Comparison of ENCODE assay signal across 10 mouse cellular contexts in the genomic region with DNA sequence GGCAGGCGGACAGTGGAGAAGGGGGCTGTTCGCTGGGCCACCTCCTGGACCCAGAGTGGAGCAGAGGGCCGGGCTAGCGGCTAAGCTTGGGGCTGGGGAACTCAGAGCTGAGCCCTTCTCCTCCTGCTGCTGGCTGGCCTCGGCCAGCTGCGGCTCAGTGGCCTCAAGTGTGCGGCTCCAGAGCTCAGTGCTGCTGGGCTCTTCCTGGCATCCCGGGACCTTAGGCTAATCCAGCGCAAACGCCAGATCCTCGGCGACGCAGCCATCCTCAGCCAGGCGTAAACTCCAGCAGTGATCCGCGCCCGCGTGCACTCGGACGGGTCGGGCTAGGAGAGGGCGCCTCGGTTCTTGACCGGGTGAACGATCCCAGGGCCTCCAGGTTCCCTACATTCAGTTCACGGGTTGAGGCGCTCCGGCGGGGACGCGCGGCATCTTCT. TPM values are rescaled to one million over a fixed set of nuclear protein-coding genes. Genes with fewer than 3 reads are reported as not detected.
DNase-seq lines count a peak whose midpoint lies in the region; ATAC-seq lines count a peak whose summit lies in the region.
"Had no signal": no experiment of that assay in that cellular context is flagged by ENCODE, and none has a peak within 500 bp of the region (broad histone marks: within the 10 kb centered on the region; RNA-seq: fewer than 3 reads in every experiment).

No protein-coding gene starts in this region.

- 1% methylated on average over 32 of the region's 32 CpGs for WGBS in kidney, embryonic 15.5 days
- 9% methylated on average over 25 of the region's 32 CpGs for WGBS in embryonic facial prominence, embryonic 14.5 days

- H3K36me3 ChIP-seq in kidney, embryonic 15.5 days = no peaks in the 10 kb centered on the region
- 0 out of 2 replicates have a peak, but pooled peaks cover 7% of the 10 kb centered on the region for H3K36me3 ChIP-seq in embryonic facial prominence, embryonic 14.5 days (ENCODE audit: control insufficient read depth, insufficient read depth, low read length)
- H3K36me3 ChIP-seq: lung, embryonic 15.5 days had no signal

- peak overlapping the region; percentile 21; the same call in 1 of the 2 replicates for H3K4me2 ChIP-seq in kidney, embryonic 15.5 days
- peak overlapping the region; percentile 54 for H3K4me2 ChIP-seq in embryonic facial prominence, embryonic 14.5 days (ENCODE audit: low read depth, low read length)

- H3K9me3 ChIP-seq in kidney, embryonic 15.5 days (replicated peaks) = no peaks in the 10 kb centered on the region
- no peaks in the 10 kb centered on the region for H3K9me3 ChIP-seq in embryonic facial prominence, embryonic 14.5 days (ENCODE audit: control insufficient read depth, low read length)
- H3K9me3 ChIP-seq: lung, embryonic 15.5 days had no signal

- H3K4me3 ChIP-seq in kidney, embryonic 15.5 days (replicated peaks) = peak overlapping the region; percentile 15; the same call in 1 of the 2 replicates
- peak overlapping the region; percentile 35 for H3K4me3 ChIP-seq in embryonic facial prominence, embryonic 14.5 days (ENCODE audit: low read depth, low read length)

- peaks cover 93% of the 10 kb centered on the region for H3K27me3 ChIP-seq in kidney, embryonic 15.5 days
- peaks cover 72% of the 10 kb centered on the region for H3K27me3 ChIP-seq in embryonic facial prominence, embryonic 14.5 days (replicated peaks; ENCODE audit: control insufficient read depth, insufficient read depth, low read length)

- ATAC-seq in kidney, embryonic 15.5 days (replicated peaks; ENCODE audit: low FRiP score) = 0 out of 2 replicates have a peak, but pooled peaks have one; percentile 46
- ATAC-seq in embryonic facial prominence, embryonic 14.5 days (ENCODE audit: low read depth) = peak; percentile 25

- DNase-seq in kidney, adult 9 months = no peak
- no peak for DNase-seq in embryonic facial prominence, embryonic 14.5 days (ENCODE audit: low spot score)
- peak; percentile 27 for DNase-seq in kidney, postnatal 10 days
- peak; percentile 57 for DNase-seq in retina, embryonic 14.5 days (ENCODE audit: low spot score)
- no peak for DNase-seq in layer of hippocampus, postnatal 25 days (ENCODE audit: extremely low spot score in 1 of 2, low spot score in 1 of 2)
- no peak for DNase-seq in left cerebral cortex, adult 9 months (ENCODE audit: low spot score in 2 of 2)
- no peak for DNase-seq in heart, adult 18-20 months
- DNase-seq: cerebellum, adult 11-12 months had no signal

- H3K27ac ChIP-seq in kidney, embryonic 15.5 days = no peak overlapping the region
- H3K27ac ChIP-seq in embryonic facial prominence, embryonic 14.5 days (replicated peaks; ENCODE audit: low read depth, low read length) = peak overlapping the region; percentile 61
- H3K27ac ChIP-seq: lung, embryonic 15.5 days had no signal

- H3K4me1 ChIP-seq in kidney, embryonic 15.5 days = peaks cover 41% of the 10 kb centered on the region
- H3K4me1 ChIP-seq in embryonic facial prominence, embryonic 14.5 days (ENCODE audit: control insufficient read depth, insufficient read depth, low read length) = 0 out of 2 replicates have a peak, but pooled peaks cover 3% of the 10 kb centered on the region

- H3K9ac ChIP-seq in kidney, embryonic 15.5 days = no peak overlapping the region
- peak overlapping the region; percentile 68 for H3K9ac ChIP-seq in embryonic facial prominence, embryonic 14.5 days (ENCODE audit: low read depth, low read length)
- H3K9ac ChIP-seq: lung, embryonic 15.5 days had no signal

RNA-seq across cellular contexts. Expression of gene Pitx1, which starts 10.7 kb away (rescaled TPM):
- polyA plus RNA-seq in kidney, embryonic 15.5 days (2015; fragmentation: Nextera tagmentation; extraction: Ambion mirVana) = 2.0 and 3.6 TPM in 2 replicates
- polyA plus RNA-seq in embryonic facial prominence, embryonic 14.5 days (2014; fragmentation: Nextera tagmentation; extraction: Ambion mirVana) = 39.7 and 44.9 TPM in 2 replicates
- total RNA-seq in layer of hippocampus, postnatal 25 days (2021) = not detected
- not detected for total RNA-seq in heart, adult 18-20 months (2021)

RNA-seq across cellular contexts. Expression of gene Catsper3, which starts 40.9 kb away (rescaled TPM):
- not detected in 2 replicates for polyA plus RNA-seq in kidney, embryonic 15.5 days (2015; fragmentation: Nextera tagmentation; extraction: Ambion mirVana)
- not detected in 2 replicates for polyA plus RNA-seq in embryonic facial prominence, embryonic 14.5 days (2014; fragmentation: Nextera tagmentation; extraction: Ambion mirVana)
- under 1 TPM in 1 of 2 experiments, not detected in 1; 0.34 TPM for total RNA-seq in layer of hippocampus, postnatal 25 days (2021)
- under 1 TPM; 0.20 to 0.21 TPM for total RNA-seq in heart, adult 18-20 months (2021)
- polyA plus RNA-seq: lung, embryonic 15.5 days had no signal

Comparison
In these comparisons a context has a peak if more than half of its experiments do, and no peak if none do; other contexts are left out.
1. DNase-seq: peak in kidney, postnatal 10 days (single experiment) and retina, embryonic 14.5 days (single experiment); none in kidney, adult 9 months (single experiment), embryonic facial prominence, embryonic 14.5 days (single experiment), layer of hippocampus, postnatal 25 days (0 of 2), left cerebral cortex, adult 9 months (0 of 2) and heart, adult 18-20 months (0 of 2).